Comparison of ENCODE assay signal across 8 mouse cellular contexts in genomic region chr13:48807481-48808031, GRCm38 (mm10).
A peak's percentile ranks its signal among the peaks of the same experiment; 100 is the strongest.
DNase-seq lines count a peak whose midpoint lies in the region; ATAC-seq and TF ChIP-seq lines count a peak whose summit lies in the region.

No protein-coding gene starts in this region.

- ATAC-seq in intestine, embryonic 15.5 days = 0 out of 2 replicates have a peak, but pooled peaks have one; percentile 46
- ATAC-seq in limb, embryonic 13.5 days (ENCODE audit: low FRiP score, low read depth) = no peak
- no peak for ATAC-seq in monocyte, adult 5-6 weeks (replicated peaks; ENCODE audit: insufficient number of reproducible peaks, low FRiP score, low TSS enrichment, poor library complexity, severe bottlenecking)

- no peaks in the 10 kb centered on the region for H3K27me3 ChIP-seq in intestine, embryonic 15.5 days (replicated peaks)
- no peaks in the 10 kb centered on the region for H3K27me3 ChIP-seq in limb, embryonic 13.5 days

- peaks cover 5% of the 10 kb centered on the region; the same call in 1 of the 2 replicates for H3K36me3 ChIP-seq in ES-E14 (ENCODE audit: control insufficient read depth, insufficient read depth, low read length, poor library complexity, severe bottlenecking)
- H3K36me3 ChIP-seq in intestine, embryonic 15.5 days = peaks cover 38% of the 10 kb centered on the region
- peaks cover 90% of the 10 kb centered on the region for H3K36me3 ChIP-seq in limb, embryonic 13.5 days

- H3K4me2 ChIP-seq in intestine, embryonic 15.5 days (replicated peaks) = no peak overlapping the region
- no peak overlapping the region for H3K4me2 ChIP-seq in limb, embryonic 13.5 days (replicated peaks)

- no peak overlapping the region for H3K27ac ChIP-seq in ES-E14 (ENCODE audit: insufficient read depth, low read depth, low read length, poor library complexity, severe bottlenecking)
- no peak overlapping the region for H3K27ac ChIP-seq in intestine, embryonic 15.5 days
- H3K27ac ChIP-seq in limb, embryonic 13.5 days = no peak overlapping the region

- no peaks in the 10 kb centered on the region for H3K9me3 ChIP-seq in ES-E14 (ENCODE audit: control insufficient read depth, insufficient read depth, low read depth, low read length)
- no peaks in the 10 kb centered on the region for H3K9me3 ChIP-seq in intestine, embryonic 15.5 days
- no peaks in the 10 kb centered on the region for H3K9me3 ChIP-seq in limb, embryonic 13.5 days

- H3K4me3 ChIP-seq in ES-E14 (ENCODE audit: insufficient read depth in 1 of 2, low read depth in 1 of 2, low read length in 2 of 2, poor library complexity in 1 of 2, severe bottlenecking in 1 of 2) = no peak overlapping the region
- no peak overlapping the region for H3K4me3 ChIP-seq in intestine, embryonic 15.5 days (replicated peaks)
- H3K4me3 ChIP-seq in limb, embryonic 13.5 days = no peak overlapping the region

- peaks cover 0 to 22% of the 10 kb centered on the region in 2 experiments; a peak in 2 of 4 replicates for H3K4me1 ChIP-seq in ES-E14 (ENCODE audit: control insufficient read depth in 2 of 2, insufficient read depth in 2 of 2, low read length in 2 of 2, poor library complexity in 1 of 2)
- H3K4me1 ChIP-seq in intestine, embryonic 15.5 days (replicated peaks) = no peaks in the 10 kb centered on the region
- H3K4me1 ChIP-seq in limb, embryonic 13.5 days = no peaks in the 10 kb centered on the region

- no peak overlapping the region for H3K9ac ChIP-seq in ES-E14 (ENCODE audit: insufficient read depth, low read depth, low read length, poor library complexity, severe bottlenecking)
- H3K9ac ChIP-seq in intestine, embryonic 15.5 days = no peak overlapping the region
- 0 out of 2 replicates have a peak overlapping the region, but pooled peaks have one; percentile 9 for H3K9ac ChIP-seq in limb, embryonic 13.5 days

- in situ Hi-C loops in ES-E14 (cut with MboI; ENCODE audit: low sequenced_read_pairs in 2 of 2, unreplicated experiment in 2 of 2) = loop anchor here in 1 of 2 experiments (10.0 kb wide), 1 partner anchor 153 kb away; no protein-coding TSS in a partner anchor

- WGBS in intestine, embryonic 15.5 days = 72% methylated on average over 5 of the region's 5 CpGs
- WGBS in limb, embryonic 13.5 days = 75% methylated on average over 5 of the region's 5 CpGs

- peak; percentile 39 for DNase-seq in 416B (ENCODE audit: low read depth)
- peak; percentile 56 for DNase-seq in ES-E14 (ENCODE audit: low read depth, low spot score)
- peak; percentile 63 for DNase-seq in cerebellum, adult 8-10 months
- peak; percentile 48 to 53 for DNase-seq in frontal cortex, postnatal 14 days (ENCODE audit: low spot score in 2 of 2)
- DNase-seq in retina, postnatal 7 days (ENCODE audit: low read depth, low spot score) = peak; percentile 40

TF ChIP-seq in ES-E14, 5 proteins besides CTCF, POLR2A, EP300 and RAD21:
- TF ChIP-seq ZNF384 (IDR thresholded peaks at IDR 0.05; ENCODE audit: low read depth, low read length) (no peak), CHD2 (IDR thresholded peaks at IDR 0.05; ENCODE audit: low read depth, low read length) (no peak), HCFC1 (IDR thresholded peaks at IDR 0.05; ENCODE audit: borderline replicate concordance, insufficient read depth, low read length) (no peak), ZC3H11A (IDR thresholded peaks at IDR 0.05; ENCODE audit: borderline replicate concordance, low read depth, low read length) (peak; percentile 48; the same call in 1 of the 2 replicates), MAFK (IDR thresholded peaks at IDR 0.05; ENCODE audit: insufficient read depth, low read depth, low read length) (no peak)
